Mouse (Mus musculus) heart, embryonic 14.5 days (tissue): ENCODE data around the gene Abhd17c. TPM values are rescaled to one million over a fixed set of nuclear protein-coding genes. Genes with fewer than 3 reads are reported as not detected.

Source experiments
- ATAC-seq: fragments of 200-750 bp; cut with Nextera tagmentation; 2 replicates; pipeline ENCODE4 v1.8.0; 2017; ENCODE audit warnings: low read depth, moderate TSS enrichment; ENCODE audit not compliant: insufficient number of reproducible peaks, insufficient read depth, low FRiP score
- H3K27ac ChIP-seq, 2 experiments: fragments of 200-500 bp in 1 of 2; fragments of 300-500 bp in 1 of 2; sonication (generic) in 1 of 2; replicated peaks in 1 of 2; 2 replicates each; pipeline ENCODE4 v1.5.1; 2012 to 2014; ENCODE audit warnings: low read depth in 2 of 2, low read length in 2 of 2, control low read depth in 1 of 2, mild to moderate bottlenecking in 1 of 2, mixed read lengths in 1 of 2; ENCODE audit not compliant: control insufficient read depth in 1 of 2, insufficient read depth in 1 of 2
- H3K27me3 ChIP-seq: fragments of 300-500 bp; sonication (generic); 2 replicates; pipeline ENCODE4 v1.6.1; 2014; ENCODE audit warnings: mild to moderate bottlenecking, low read length, control low read depth; ENCODE audit not compliant: control insufficient read depth, insufficient read depth
- H3K36me3 ChIP-seq: fragments of 300-500 bp; sonication (generic); 2 replicates; pipeline ENCODE4 v1.6.1; 2014; ENCODE audit warnings: mild to moderate bottlenecking, control low read depth, low read length, mixed read lengths; ENCODE audit not compliant: control insufficient read depth, insufficient read depth
- H3K4me1 ChIP-seq, 2 experiments: fragments of 200-500 bp in 1 of 2; fragments of 300-500 bp in 1 of 2; sonication (generic) in 1 of 2; 2 replicates each; pipeline ENCODE4 v1.6.1; 2012 to 2014; ENCODE audit warnings: low read length in 2 of 2, control low read depth in 1 of 2, mixed read lengths in 1 of 2; ENCODE audit not compliant: control insufficient read depth in 2 of 2, insufficient read depth in 2 of 2
- H3K4me2 ChIP-seq: fragments of 300-500 bp; sonication (generic); 2 replicates; pipeline ENCODE4 v1.6.1; 2014; ENCODE audit warnings: mild to moderate bottlenecking, low read length
- H3K4me3 ChIP-seq, 2 experiments: fragments of 200-500 bp in 1 of 2; fragments of 300-500 bp in 1 of 2; sonication (generic) in 1 of 2; 2 replicates each; pipeline ENCODE4 v1.5.1; 2012 to 2014; ENCODE audit warnings: low read length in 2 of 2, mild to moderate bottlenecking in 2 of 2, control low read depth in 1 of 2, low read depth in 1 of 2, moderate library complexity in 1 of 2; ENCODE audit not compliant: control insufficient read depth in 1 of 2, insufficient read depth in 1 of 2
- H3K9ac ChIP-seq: fragments of 300-500 bp; sonication (generic); 2 replicates; pipeline ENCODE4 v1.6.1; 2014; ENCODE audit warnings: mild to moderate bottlenecking, low read length
- H3K9me3 ChIP-seq: fragments of 300-500 bp; sonication (generic); 2 replicates; pipeline ENCODE4 v1.6.1; 2016; ENCODE audit warnings: low read length, control low read depth; ENCODE audit not compliant: control insufficient read depth
- whole genome bisulfite sequencing: fragments of 180-500 bp; shearing (Covaris S2); extraction: QIAGEN DNeasy Blood & Tissue Kit; methylation state at CpG from one replicate; pipeline ENCODE4 v1.1.7; 2014; 5-methylcytosine and 5-hydroxymethylcytosine counted together
- polyA plus RNA-seq: library from polyadenylated mRNA; unstranded; fragments of >200 nt; fragmentation: Nextera tagmentation; extraction: Ambion mirVana; gene quantifications from 2 replicates; pipeline ENCODE4 v1.2.1, GENCODE M21; 2014

Gene Abhd17c
- polyA plus RNA-seq, result 76.7 and 82.0 TPM in 2 replicates

DNA sequence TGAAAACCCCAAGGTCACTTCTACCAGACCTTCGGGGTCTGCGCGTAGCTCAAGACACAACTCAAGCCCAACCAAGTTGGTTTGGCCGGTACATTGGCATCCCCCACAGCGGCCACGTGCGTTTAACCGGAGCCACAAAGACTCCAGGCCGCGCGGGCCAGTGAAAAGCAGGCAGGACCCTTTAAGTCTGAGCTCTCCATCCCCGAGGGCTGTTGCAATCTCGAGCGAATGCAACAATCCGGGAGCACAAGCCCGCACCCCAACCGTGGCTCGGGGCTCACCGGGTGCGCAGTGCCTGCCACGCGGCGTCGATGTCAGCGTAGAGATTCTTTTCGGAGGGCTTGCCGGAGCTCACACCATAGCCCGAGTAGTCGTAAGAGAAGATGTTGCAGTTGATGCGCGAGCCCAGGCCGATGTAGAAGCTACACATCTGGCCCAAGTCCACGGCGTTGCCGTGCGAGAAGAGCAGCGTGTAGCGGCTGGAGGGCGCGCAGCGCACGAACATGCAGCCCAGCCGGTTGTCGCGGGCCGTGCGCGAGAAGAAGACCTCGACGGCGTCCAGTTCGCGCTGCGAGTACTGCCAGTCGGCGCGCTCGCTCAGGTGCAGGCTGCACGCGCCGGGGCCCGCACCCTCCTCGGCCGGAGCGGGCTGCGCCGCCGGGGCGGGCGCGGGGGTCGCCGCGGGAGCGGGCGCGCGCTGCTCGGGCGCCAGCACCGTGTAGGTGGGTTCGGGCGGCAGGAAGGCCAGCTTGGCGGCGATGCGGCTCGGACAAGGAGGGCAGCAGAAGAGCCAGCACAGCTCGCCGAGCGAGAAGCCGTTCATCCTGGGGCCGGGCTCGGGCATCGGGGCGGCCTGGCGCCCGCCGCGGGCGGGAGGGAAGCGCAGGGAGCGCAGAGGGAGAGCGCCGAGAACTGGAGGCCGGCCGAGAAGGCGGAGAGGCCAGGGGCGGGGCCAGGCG is at the start of gene Abhd17c:
TSS of gene Abhd17c (minus strand) at position 893 of the 959 bp plus-strand sequence.
- Histone ChIP-seq H3K27ac (peak within 1 kb of the TSS; percentile 63 to 95), H3K9me3 (no peaks in the 10 kb centered on the region), H3K27me3 (no peaks in the 10 kb centered on the region), H3K4me1 (peaks cover 8 to 37% of the 10 kb centered on the region in 2 experiments), H3K9ac (peak within 1 kb of the TSS; percentile 98), H3K4me2 (peak within 1 kb of the TSS; percentile 78), H3K36me3 (peaks cover 5% of the 10 kb centered on the region; the same call in 1 of the 2 replicates), H3K4me3 (peak within 1 kb of the TSS; percentile 51 to 93)
- WGBS, result under 1% methylated on average over 95 of the region's 109 CpGs
- ATAC-seq, result peak; percentile 32

DNA sequence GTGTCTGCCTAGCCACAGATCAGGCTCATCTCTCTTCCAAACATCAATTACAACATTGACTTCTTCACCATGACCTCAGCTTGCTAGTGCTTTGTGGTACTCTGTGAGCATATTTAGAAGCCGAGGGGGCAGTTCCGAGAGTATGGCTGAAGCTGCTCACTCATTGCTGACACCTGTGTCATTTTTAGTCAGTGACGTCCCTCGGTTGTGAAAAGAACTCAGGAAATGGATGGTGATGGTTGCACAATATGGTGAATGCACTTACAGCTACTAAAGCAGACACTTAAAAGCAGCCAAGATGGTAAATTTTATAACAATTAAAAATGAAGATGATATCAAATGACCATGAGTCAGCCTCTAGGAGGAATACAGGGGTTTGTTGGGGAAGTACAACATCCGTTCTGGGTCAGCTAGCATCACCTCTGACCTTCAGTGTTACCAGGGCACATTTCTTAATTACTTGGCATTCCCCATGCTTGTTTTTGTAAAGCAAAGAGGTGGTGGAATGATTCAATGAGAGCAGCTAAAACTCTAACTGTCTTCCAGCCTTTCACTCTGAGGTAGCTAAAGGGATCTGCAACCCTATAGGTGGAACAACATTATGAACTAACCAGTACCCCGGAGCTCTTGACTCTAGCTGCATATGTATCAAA is 45.6 kb upstream of the Abhd17c start:
- 81% methylated on average over 6 of the region's 6 CpGs for WGBS
- Histone ChIP-seq H3K9ac (no peak overlapping the region), H3K4me2 (no peak overlapping the region), H3K36me3 (no peaks in the 10 kb centered on the region), H3K9me3 (0 out of 2 replicates have a peak, but pooled peaks cover 4% of the 10 kb centered on the region), H3K27me3 (no peaks in the 10 kb centered on the region), H3K4me3 (no peak overlapping the region), H3K27ac (no peak overlapping the region), H3K4me1 (no peaks in the 10 kb centered on the region)
- no peak for ATAC-seq

DNA sequence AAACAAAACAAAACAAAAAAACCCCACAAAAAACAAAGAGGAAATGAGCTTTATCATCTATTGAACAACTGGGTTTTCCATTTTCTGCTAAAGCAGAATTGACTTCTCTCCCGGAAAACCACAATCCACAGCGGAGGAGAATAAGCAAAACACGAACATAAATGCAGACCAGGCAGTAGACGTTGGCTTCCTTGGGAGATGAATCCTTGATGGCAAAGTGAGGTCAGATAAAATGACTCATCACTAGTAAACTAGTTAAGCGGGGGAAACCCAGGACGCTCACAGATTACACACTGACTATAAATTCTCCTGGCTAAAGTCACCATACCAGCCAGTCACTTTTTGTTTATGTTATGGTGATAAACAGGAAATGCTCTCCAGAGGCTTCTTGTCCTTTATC is 44.5 kb upstream of the Abhd17c start:
- Histone ChIP-seq H3K36me3 (no peaks in the 10 kb centered on the region), H3K27ac (no peak overlapping the region), H3K9ac (no peak overlapping the region), H3K27me3 (no peaks in the 10 kb centered on the region), H3K4me2 (no peak overlapping the region), H3K9me3 (0 out of 2 replicates have a peak, but pooled peaks cover 4% of the 10 kb centered on the region), H3K4me3 (no peak overlapping the region), H3K4me1 (no peaks in the 10 kb centered on the region)
- no peak for ATAC-seq
- WGBS, result 71% methylated on average over 6 of the region's 6 CpGs

DNA sequence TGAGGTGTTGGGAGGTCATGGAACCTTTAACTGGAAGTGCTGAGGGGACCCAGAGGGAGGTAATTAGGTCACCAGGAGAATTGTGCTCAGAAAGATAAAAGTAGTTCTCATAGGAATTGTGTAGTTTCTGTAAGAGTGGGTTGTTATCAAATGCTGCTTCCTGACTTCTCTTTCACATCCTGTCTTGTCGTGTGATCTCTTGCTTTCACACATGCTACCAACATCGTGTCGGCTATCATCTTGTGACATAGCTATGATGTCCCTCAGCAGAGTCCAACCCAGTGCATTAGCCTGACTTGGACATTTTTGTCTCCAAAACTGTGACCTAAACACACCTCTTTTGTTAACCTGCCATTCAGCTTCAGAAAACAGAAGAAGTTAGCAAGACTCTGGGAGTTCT is 40.6 kb upstream of the Abhd17c start:
- H3K27me3 ChIP-seq, result no peaks in the 10 kb centered on the region
- H3K4me2 ChIP-seq, result no peak overlapping the region
- no peak overlapping the region for H3K4me3 ChIP-seq
- no peak overlapping the region for H3K9ac ChIP-seq
- WGBS, result 59% methylated on average over 3 of the region's 3 CpGs
- H3K36me3 ChIP-seq, result no peaks in the 10 kb centered on the region
- ATAC-seq, result no peak
- H3K4me1 ChIP-seq, result no peaks in the 10 kb centered on the region
- no peak overlapping the region for H3K27ac ChIP-seq
- H3K9me3 ChIP-seq, result 0 out of 2 replicates have a peak, but pooled peaks cover 4% of the 10 kb centered on the region

DNA sequence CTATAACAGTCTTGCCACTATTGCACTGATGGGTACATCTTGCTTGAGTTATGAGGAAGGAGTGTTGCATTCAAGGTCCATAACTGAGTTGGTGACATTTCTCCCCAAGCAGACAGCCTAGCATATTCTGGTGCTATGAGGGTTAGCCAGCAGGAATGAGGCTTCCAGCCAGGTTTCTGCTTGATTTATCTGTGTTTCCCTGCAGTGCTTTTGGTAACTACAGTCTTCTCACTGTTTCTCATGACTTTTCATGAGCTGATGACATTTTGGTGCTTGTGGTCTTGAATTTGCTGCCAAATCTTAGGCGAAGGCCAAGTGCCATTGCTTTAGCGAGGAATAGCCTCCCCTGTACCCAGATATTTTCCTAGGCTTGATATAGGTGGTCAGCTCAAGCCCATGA is 39.8 kb upstream of the Abhd17c start:
- Histone ChIP-seq H3K9ac (no peak overlapping the region), H3K27me3 (no peaks in the 10 kb centered on the region), H3K4me3 (no peak overlapping the region), H3K4me1 (no peaks in the 10 kb centered on the region), H3K4me2 (no peak overlapping the region), H3K36me3 (no peaks in the 10 kb centered on the region), H3K27ac (no peak overlapping the region), H3K9me3 (0 out of 2 replicates have a peak, but pooled peaks cover 4% of the 10 kb centered on the region)
- 82% methylated on average over 2 of the region's 2 CpGs for WGBS
- ATAC-seq, result no peak

DNA sequence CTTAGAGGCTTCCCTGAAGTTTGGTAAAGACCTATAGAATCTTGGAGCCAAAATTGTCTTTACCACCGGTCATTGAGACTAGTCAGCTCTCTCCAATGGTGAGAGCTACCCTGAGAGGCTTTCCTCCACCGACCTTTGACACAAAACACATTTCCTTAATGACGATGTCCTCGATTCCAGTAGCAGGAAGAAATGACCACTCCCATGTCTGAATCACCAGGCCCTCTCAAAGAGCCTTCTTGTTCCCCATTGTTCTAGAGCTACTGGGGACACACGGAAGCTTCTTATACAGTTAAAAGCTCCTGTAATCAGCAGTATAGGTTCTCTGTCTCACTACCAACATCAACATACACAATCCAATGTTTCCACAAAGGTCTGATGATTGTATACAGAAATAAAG is 36.5 kb upstream of the Abhd17c start:
- no peak for ATAC-seq
- WGBS, result 65% methylated on average over 5 of the region's 5 CpGs

DNA sequence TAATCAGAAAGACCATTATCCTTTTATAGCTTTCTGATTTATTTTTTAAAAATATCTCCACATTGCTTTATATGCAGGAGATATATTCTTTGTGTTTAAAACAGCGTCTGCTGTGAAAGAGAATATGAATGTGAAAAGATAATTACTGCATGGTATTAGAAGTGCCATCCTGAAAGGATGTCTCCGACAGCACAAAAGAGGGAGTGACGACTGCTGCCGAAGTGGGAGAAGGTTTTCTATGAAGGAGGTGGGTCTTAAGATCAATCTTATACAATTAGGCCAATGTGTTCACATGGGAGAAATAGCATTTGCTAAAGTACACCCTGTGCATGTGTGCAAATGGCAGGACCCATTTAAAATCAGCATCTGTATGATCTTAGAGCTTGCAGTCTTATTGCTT is 33.5 kb upstream of the Abhd17c start:
- Histone ChIP-seq H3K36me3 (no peaks in the 10 kb centered on the region), H3K27me3 (no peaks in the 10 kb centered on the region), H3K9ac (no peak overlapping the region), H3K4me2 (no peak overlapping the region), H3K9me3 (no peaks in the 10 kb centered on the region), H3K4me3 (no peak overlapping the region), H3K4me1 (no peaks in the 10 kb centered on the region), H3K27ac (no peak overlapping the region)
- 86% methylated on average over 4 of the region's 4 CpGs for WGBS
- ATAC-seq, result no peak

More for the DNA sequence above, 36.5 kb upstream of the Abhd17c start:
- no peaks in the 10 kb centered on the region for H3K4me1 ChIP-seq
- no peak overlapping the region for H3K27ac ChIP-seq
- no peak overlapping the region for H3K4me3 ChIP-seq
- H3K27me3 ChIP-seq, result no peaks in the 10 kb centered on the region
- H3K36me3 ChIP-seq, result no peaks in the 10 kb centered on the region
- 0 out of 2 replicates have a peak, but pooled peaks cover 4% of the 10 kb centered on the region for H3K9me3 ChIP-seq
- H3K9ac ChIP-seq, result no peak overlapping the region
- H3K4me2 ChIP-seq, result no peak overlapping the region
